Mouse (Mus musculus) embryonic fibroblast, embryonic 13.5 days (primary cell): ENCODE measurements around the gene Lyrm7.
A peak's percentile ranks its signal among the peaks of the same experiment; 100 is the strongest.

Source experiments
- CTCF ChIP-seq: IDR thresholded peaks from 2 replicates; pipeline ENCODE4 v1.5.1; 2011; ENCODE audit warnings: mild to moderate bottlenecking, control low read depth, low read length, moderate library complexity, borderline replicate concordance; ENCODE audit not compliant: insufficient read depth
- POLR2A ChIP-seq: IDR thresholded peaks from 2 replicates; pipeline ENCODE4 v1.6.1; 2011; ENCODE audit warnings: low read depth, mild to moderate bottlenecking, control low read depth, low read length, moderate library complexity

- TF ChIP-seq CTCF (no peak), POLR2A (0 out of 2 replicates have a peak, but pooled peaks have one; percentile 33)
Observed at GRCm38 (mm10) chr11:54867903-54868434, 7.3 kb upstream of the Lyrm7 start.
